Mouse (Mus musculus): ENCODE results near the gene Naxd.

DNA sequence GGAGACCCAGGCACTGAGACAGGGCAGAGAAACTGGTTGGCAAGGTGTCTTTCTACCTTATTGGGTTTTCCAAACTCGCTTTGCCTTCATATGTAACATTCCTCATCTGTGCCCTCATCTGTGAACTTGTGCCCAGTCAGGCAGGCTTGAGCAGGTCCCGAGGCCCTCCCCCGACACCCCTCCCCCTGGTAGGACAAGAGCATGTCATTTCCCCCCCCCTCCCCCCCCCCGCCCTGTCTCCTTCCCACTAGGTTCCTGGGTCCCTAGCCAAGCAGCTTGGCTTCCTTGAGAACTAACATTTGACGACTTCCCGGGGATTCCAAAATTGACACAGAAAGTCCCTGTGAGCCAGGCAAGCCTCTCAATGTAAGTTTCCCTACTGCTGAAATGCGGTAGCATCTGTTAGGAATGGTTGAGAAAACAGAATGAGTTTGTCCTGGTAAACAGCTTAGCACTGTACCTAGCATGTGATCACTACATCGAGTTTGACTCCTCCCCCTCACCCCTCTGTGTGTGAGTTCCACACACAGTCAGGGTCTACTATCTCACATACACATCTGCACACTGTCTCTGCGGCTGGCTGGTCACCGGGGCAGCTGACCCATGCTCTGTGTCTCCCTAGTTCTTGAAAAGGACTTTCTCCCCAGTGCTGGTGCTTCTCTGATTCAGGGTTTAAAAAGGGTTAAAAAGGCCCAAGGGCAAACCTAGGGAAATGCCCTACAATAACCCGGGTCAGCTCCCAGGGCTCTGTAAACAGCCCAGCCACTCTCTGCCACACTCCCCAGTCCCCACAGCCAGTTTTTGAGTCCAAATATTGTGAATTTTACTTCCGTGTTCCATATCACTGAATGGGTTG, 39.1 kb upstream of the Naxd start:
- TF ChIP-seq CTCF (IDR thresholded peaks at IDR 0.05; ENCODE audit: control insufficient read depth, insufficient read depth, insufficient replicate concordance, low read depth, low read length) (no peak), POLR2A (IDR thresholded peaks at IDR 0.05; ENCODE audit: control insufficient read depth, low read depth, low read length) (no peak)

Data from testis, adult 2 months (tissue).